Mouse (Mus musculus) cerebellum, adult 2 months (tissue): ENCODE data around the gene Med16. TPM values are rescaled to one million over a fixed set of nuclear protein-coding genes. Genes with fewer than 3 reads are reported as not detected.
"Not testable (repeated sequence)": the region's sequence is repeated elsewhere in the genome, so short reads cannot be mapped to it uniquely, and the experiment has no call there.

Source experiments
- DNase-seq, 2 experiments: peaks; one replicate each; pipeline ENCODE4 v3.0.0; 2021
- H3K27ac ChIP-seq: fragments of 200-500 bp; 2 replicates; pipeline ENCODE4 v1.5.1; 2012; ENCODE audit warnings: low read length, control low read depth, inconsistent platforms; ENCODE audit not compliant: insufficient read depth
- H3K27me3 ChIP-seq: fragments of 200-500 bp; 2 replicates; pipeline ENCODE4 v1.6.1; 2012; ENCODE audit warnings: inconsistent platforms, mild to moderate bottlenecking, low read length, moderate library complexity; ENCODE audit not compliant: control insufficient read depth, insufficient read depth
- H3K4me1 ChIP-seq: fragments of 200-500 bp; 2 replicates; pipeline ENCODE4 v1.6.1; 2011; ENCODE audit warnings: low read length; ENCODE audit not compliant: control insufficient read depth, insufficient read depth
- H3K4me3 ChIP-seq: fragments of 200-500 bp; replicated peaks from 2 replicates; pipeline ENCODE3; 2011; ENCODE audit warnings: mild to moderate bottlenecking, low read depth, low read length, control low read depth; ENCODE audit not compliant: insufficient read depth
- CTCF ChIP-seq: fragments of 200-500 bp; IDR thresholded peaks from 2 replicates; pipeline ENCODE4 v1.5.1; 2011; ENCODE audit warnings: low read depth, mild to moderate bottlenecking, control low read depth, low read length, moderate library complexity, borderline replicate concordance; ENCODE audit not compliant: insufficient read depth
- POLR2A ChIP-seq: fragments of 200-500 bp; IDR thresholded peaks from 2 replicates; pipeline ENCODE4 v1.6.1; 2011; ENCODE audit warnings: low read length, control low read depth, borderline replicate concordance; ENCODE audit not compliant: insufficient read depth
- WGBS: fragments of 180-500 bp; shearing (Covaris S2); methylation state at CpG from one replicate; pipeline ENCODE4 v1.1.7; 2018; 5-methylcytosine and 5-hydroxymethylcytosine counted together
- polyA plus RNA-seq: library from polyadenylated mRNA; depleted of rRNA; stranded (reverse); fragments of >200 nt; gene quantifications from 2 replicates; pipeline ENCODE4 v1.2.3, GENCODE M21; 2012

Gene Med16
- polyA plus RNA-seq, 1 experiment: 46.5 TPM

DNA sequence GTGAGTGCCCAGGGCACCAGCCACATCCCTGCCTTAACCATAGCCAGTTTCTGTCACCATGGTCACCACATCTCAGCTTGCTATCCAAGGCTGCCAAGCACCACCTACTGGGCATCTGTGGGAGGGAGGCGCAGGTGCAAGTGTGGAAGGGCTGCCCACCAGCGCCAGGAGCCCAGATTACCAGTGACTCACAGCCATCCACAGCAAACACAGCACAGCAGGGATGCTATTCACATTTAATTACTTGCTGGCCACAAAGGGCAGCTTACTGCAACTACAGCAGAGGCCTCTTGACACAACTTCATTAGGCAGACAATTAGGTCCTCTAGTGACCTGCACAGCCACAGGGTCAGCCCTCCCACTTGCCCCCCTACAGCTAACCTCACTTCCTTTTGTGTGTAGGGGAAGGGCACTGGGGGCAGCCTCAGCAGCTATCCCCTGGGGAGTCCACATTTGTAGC is 7.7 kb downstream of the Med16 start:
- Histone ChIP-seq H3K27me3 (no peaks in the 10 kb centered on the region), H3K4me1 (peaks cover 8% of the 10 kb centered on the region), H3K4me3 (no peak overlapping the region), H3K27ac (no peak overlapping the region)
- 11% methylated on average over 2 of the region's 2 CpGs for WGBS
- no peak for TF ChIP-seq POLR2A
- no peak; the same call in 1 of the 2 replicates for TF ChIP-seq CTCF
- peak; percentile 46 to 55 for DNase-seq

DNA sequence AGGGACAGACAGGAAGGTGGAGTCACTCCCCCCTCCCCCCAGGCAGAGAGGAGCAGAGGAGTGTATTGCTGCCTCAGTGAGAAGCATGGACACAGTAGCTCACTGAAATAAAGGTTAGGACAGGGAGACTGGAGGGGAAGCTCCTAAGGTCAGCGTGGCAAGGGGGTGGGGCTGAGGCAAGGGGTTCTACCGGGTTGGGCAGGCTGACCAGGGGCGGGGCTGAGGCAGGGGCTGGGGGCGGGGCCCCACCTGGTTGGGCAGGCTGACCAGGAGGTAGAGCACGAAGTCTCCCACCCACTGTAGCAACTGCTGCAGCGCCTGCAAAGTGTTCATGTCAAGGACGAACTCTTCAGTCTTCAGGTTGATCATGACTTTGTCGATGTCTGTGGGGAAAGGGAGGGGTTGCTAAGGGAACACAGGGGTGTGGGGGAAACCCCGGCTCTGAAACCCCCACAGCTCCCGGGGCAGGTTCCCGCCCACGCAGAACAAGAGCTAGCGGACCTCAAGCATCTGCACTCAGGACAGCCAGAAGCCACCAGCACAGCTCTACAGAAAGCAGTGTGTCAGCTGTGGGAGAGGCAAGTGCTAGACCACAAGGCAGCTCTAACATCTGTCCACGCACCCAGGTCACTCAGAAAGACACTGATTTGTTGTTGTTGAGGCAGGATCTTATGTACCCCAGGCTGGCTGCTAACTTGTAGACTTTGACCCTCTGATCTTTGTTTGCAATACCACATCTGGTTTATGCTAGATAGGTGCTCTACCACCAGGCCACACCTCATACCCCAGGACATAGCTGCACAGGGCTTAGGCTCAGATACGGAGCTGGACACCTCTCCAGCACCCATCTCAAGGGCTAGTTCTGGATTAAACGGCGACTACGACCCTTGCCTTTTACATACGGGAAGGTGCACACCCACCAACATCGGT is 11.1 kb downstream of the Med16 start:
- Histone ChIP-seq H3K27ac (no peak overlapping the region), H3K4me1 (peaks cover 8% of the 10 kb centered on the region), H3K27me3 (no peaks in the 10 kb centered on the region), H3K4me3 (no peak overlapping the region)
- no peak for DNase-seq
- TF ChIP-seq CTCF (no peak), POLR2A (no peak)
- 78% methylated on average over 20 of the region's 20 CpGs for WGBS

GRCm38 (mm10) chr10:79896814-79897213 is 11.9 kb downstream of the Med16 start:
- DNase-seq: no peak
- TF ChIP-seq CTCF: no peak
- no peak for TF ChIP-seq POLR2A
- no peak overlapping the region for H3K27ac ChIP-seq
- no peak overlapping the region for H3K4me3 ChIP-seq
- WGBS: 83% methylated on average over 13 of the region's 13 CpGs
- no peaks in the 10 kb centered on the region for H3K27me3 ChIP-seq
- peaks cover 8% of the 10 kb centered on the region for H3K4me1 ChIP-seq

DNA sequence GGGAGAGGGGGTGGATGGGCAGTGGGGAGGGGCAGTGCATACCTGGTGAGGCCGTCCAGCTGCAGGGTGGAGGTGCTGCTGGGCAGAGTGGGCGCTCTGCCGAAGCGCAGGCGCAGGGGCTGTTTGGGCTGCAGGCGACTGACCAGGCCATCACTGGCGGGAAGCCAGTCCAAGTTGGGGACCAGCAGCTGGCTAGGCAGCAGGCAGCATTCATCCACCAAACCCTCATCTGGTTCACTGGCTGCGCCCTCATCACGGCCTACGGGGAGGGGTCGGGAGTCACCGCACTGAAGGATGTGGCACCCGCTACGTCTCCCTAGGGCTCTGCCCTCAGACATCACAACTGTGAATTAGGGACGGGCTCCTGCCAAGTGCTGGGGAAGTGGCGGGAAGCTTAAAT is 12.4 kb downstream of the Med16 start:
- WGBS: 57% methylated on average over 16 of the region's 16 CpGs

DNA sequence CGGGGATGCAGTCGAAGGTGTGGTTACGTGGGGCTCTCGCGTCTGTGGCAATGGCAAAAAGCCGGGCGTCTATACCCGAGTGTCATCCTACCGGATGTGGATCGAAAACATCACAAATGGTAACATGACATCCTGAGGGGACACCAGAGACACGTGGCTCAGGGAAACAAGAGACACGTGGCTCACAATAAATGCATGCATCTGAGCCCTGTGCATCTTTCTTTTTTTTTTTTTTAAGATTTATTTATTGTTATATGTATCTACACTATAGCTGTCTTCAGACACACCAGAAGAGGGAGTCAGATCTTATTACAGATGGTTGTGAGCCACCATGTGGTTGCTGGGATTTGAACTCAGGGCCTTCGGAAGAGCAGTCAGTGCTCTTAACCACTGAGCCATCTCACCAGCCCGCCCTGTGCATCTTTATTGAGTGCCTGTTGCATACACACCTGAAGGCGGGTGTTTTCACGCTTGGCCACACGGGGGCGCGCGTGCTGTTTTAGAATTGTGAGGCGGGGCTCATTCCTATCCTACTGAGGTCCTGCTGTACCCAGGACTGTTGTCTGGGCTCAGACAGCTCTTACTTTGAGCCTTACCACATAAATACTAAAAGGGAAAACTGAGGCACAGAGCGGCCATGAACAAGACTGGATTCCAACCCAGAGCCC is 16.1 kb downstream of the Med16 start:
- not testable (repeated sequence) for H3K27ac ChIP-seq, H3K4me1 ChIP-seq, H3K27me3 ChIP-seq, H3K4me3 ChIP-seq
- WGBS: 39% methylated on average over 22 of the region's 22 CpGs
- DNase-seq: peak; percentile 75 to 86
- TF ChIP-seq CTCF: peak; percentile 74

More for the DNA sequence above, 12.4 kb downstream of the Med16 start:
- Histone ChIP-seq H3K4me3 (no peak overlapping the region), H3K27me3 (no peaks in the 10 kb centered on the region), H3K27ac (no peak overlapping the region), H3K4me1 (peaks cover 8% of the 10 kb centered on the region)
- TF ChIP-seq POLR2A (no peak), CTCF (no peak)
- DNase-seq: no peak

GRCm38 (mm10) chr10:79890670-79891069 is 18.1 kb downstream of the Med16 start, which contains the start of gene Cfd:
Gene Cfd, plus strand, starts transcription at chr10:79890853.
- Histone ChIP-seq H3K27ac (no peak within 1 kb of the TSS), H3K27me3 (no peaks in the 10 kb centered on the region), H3K4me3 (no peak within 1 kb of the TSS), H3K4me1 (no peaks in the 10 kb centered on the region)
- DNase-seq: no peak
- TF ChIP-seq CTCF: no peak
- TF ChIP-seq POLR2A: no peak
- 26% methylated on average over 5 of the region's 5 CpGs for WGBS

DNA sequence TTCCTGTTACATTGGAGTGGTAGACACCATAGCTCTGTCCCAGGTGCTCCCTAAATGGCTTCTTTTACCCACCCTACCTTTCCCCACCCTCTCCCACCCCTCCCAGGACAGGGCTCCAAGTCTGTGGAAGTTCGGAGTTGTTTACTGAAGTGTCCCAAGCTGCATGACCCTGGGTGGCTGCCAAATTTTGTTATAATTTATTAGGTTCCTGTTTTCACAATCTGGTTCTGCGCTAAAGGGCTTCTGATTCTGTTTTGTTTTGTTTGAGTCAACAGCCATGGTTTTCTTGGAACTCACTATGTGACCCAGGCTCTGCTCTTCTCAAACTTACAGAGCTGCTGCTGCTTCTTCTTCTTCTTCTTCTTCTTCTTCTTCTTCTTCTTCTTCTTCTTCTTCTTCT is 19.3 kb downstream of the Med16 start:
- WGBS: 79% methylated on average over 2 of the region's 2 CpGs
- Histone ChIP-seq H3K4me3 (no peak overlapping the region), H3K27me3 (no peaks in the 10 kb centered on the region), H3K4me1 (no peaks in the 10 kb centered on the region), H3K27ac (no peak overlapping the region)
- TF ChIP-seq CTCF (no peak), POLR2A (no peak)
- no peak for DNase-seq
